Mouse (Mus musculus) megakaryocyte, embryonic 14.5 days (primary cell): ENCODE data around the gene Dab1. TPM values are rescaled to one million over a fixed set of nuclear protein-coding genes. Genes with fewer than 3 reads are reported as not detected.

ENCODE experiments used
- H3K27me3 ChIP-seq: replicated peaks from 2 replicates; pipeline ENCODE3; 2012; ENCODE audit warnings: inconsistent platforms
- H3K36me3 ChIP-seq: replicated peaks from 2 replicates; pipeline ENCODE3; 2012; ENCODE audit warnings: low read length, inconsistent platforms, mixed read lengths
- H3K4me1 ChIP-seq: 2 replicates; pipeline ENCODE4 v1.6.1; 2012; ENCODE audit warnings: inconsistent platforms
- H3K4me3 ChIP-seq: replicated peaks from 2 replicates; pipeline ENCODE3; 2012; ENCODE audit warnings: moderate library complexity, mild to moderate bottlenecking, inconsistent platforms
- H3K9me3 ChIP-seq: 2 replicates; pipeline ENCODE4 v1.6.1; 2012; ENCODE audit warnings: inconsistent platforms
- FLI1 ChIP-seq: IDR thresholded peaks from 2 replicates; pipeline ENCODE4 v1.6.1; 2012; ENCODE audit warnings: low read length, inconsistent platforms, mixed read lengths
- GATA1 ChIP-seq: IDR thresholded peaks from 3 replicates; pipeline ENCODE4 v1.6.1; 2012; ENCODE audit warnings: mixed read lengths, low read length, inconsistent platforms, borderline replicate concordance
- polyA plus RNA-seq: library from polyadenylated mRNA; stranded (reverse); fragments of >175 nt; gene quantifications from 2 replicates; pipeline ENCODE4 v1.2.3, GENCODE M21; 2012; ENCODE audit warnings: low replicate concordance; ENCODE audit not compliant: insufficient read depth

The Dab1 gene
- polyA plus RNA-seq, 1 experiment: not detected

- Histone ChIP-seq H3K4me3 (no peak overlapping the region), H3K4me1 (no peaks in the 10 kb centered on the region), H3K9me3 (peaks cover 61% of the 10 kb centered on the region), H3K27me3 (no peaks in the 10 kb centered on the region), H3K36me3 (no peaks in the 10 kb centered on the region)
- TF ChIP-seq GATA1: no peak
- TF ChIP-seq FLI1: no peak
Observed at GRCm38 (mm10) chr4:104642761-104643469, 1023.8 kb downstream of the Dab1 start.

GRCm38 (mm10) chr4:104643534-104644356 is 1024.6 kb downstream of the Dab1 start:
- H3K27me3 ChIP-seq: no peaks in the 10 kb centered on the region
- H3K36me3 ChIP-seq: no peaks in the 10 kb centered on the region
- TF ChIP-seq GATA1: no peak
- no peak for TF ChIP-seq FLI1
- no peak overlapping the region for H3K4me3 ChIP-seq
- no peaks in the 10 kb centered on the region; the same call in 1 of the 2 replicates for H3K4me1 ChIP-seq
- peaks cover 64% of the 10 kb centered on the region for H3K9me3 ChIP-seq

- Histone ChIP-seq H3K4me3 (no peak overlapping the region), H3K4me1 (no peaks in the 10 kb centered on the region; the same call in 1 of the 2 replicates), H3K9me3 (peaks cover 64% of the 10 kb centered on the region), H3K36me3 (no peaks in the 10 kb centered on the region), H3K27me3 (no peaks in the 10 kb centered on the region)
- no peak for TF ChIP-seq GATA1
- TF ChIP-seq FLI1: no peak
Observed at GRCm38 (mm10) chr4:104644357-104644630, 1025.1 kb downstream of the Dab1 start.

- Histone ChIP-seq H3K9me3 (peaks cover 60% of the 10 kb centered on the region), H3K27me3 (no peaks in the 10 kb centered on the region), H3K4me1 (no peaks in the 10 kb centered on the region; the same call in 1 of the 2 replicates), H3K36me3 (no peaks in the 10 kb centered on the region), H3K4me3 (no peak overlapping the region)
- TF ChIP-seq FLI1 (no peak), GATA1 (no peak)
Observed at GRCm38 (mm10) chr4:104644862-104645261, 1025.7 kb downstream of the Dab1 start.

DNA sequence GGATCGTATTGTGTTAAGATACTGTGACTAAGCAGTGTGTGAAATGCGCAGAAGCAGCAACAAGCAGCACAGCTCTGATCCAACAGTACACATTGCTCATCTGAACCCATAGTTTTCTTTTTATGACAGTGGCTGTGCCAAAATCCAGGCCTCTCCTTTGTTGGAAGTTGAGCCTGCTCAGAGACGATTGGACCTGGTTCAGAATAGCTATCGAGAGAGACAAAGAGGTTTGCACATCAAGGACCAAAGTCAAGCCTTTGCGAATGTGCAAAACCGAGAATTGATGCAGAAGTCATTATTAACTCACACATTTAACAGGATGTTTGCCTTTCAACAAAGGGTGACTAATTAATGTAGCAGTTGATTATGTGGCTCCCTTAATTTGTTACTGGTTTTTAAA is 1032.6 kb downstream of the Dab1 start:
- Histone ChIP-seq H3K4me3 (no peak overlapping the region), H3K9me3 (peaks cover 36% of the 10 kb centered on the region), H3K27me3 (no peaks in the 10 kb centered on the region), H3K4me1 (no peaks in the 10 kb centered on the region; the same call in 1 of the 2 replicates), H3K36me3 (no peaks in the 10 kb centered on the region)
- TF ChIP-seq FLI1 (no peak), GATA1 (no peak)

DNA sequence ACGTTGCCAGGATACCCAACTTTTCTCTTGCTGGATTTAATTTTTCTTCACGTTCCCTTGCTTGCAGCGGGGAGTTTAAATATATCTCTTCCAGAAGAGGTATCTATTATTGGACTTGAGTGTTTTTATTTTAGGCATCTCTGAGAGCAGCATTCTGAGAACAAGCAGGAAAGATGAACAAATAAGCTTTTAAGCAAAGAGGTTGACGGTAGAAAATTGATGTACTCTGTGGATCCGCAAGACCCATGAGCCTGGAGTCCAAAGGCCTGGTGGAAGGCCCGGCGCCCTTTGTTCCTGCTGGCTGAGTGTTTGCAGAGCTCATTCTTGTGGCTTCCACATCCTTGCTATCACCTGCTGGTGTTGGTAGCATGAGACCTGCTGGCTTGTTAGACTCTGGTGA is 1037.6 kb downstream of the Dab1 start:
- Histone ChIP-seq H3K4me3 (no peak overlapping the region), H3K9me3 (peaks cover 47% of the 10 kb centered on the region), H3K36me3 (no peaks in the 10 kb centered on the region), H3K27me3 (no peaks in the 10 kb centered on the region), H3K4me1 (no peaks in the 10 kb centered on the region)
- TF ChIP-seq GATA1: no peak
- TF ChIP-seq FLI1: no peak

- TF ChIP-seq GATA1 (no peak), FLI1 (no peak)
- Histone ChIP-seq H3K4me3 (no peak overlapping the region), H3K4me1 (no peaks in the 10 kb centered on the region), H3K36me3 (no peaks in the 10 kb centered on the region), H3K27me3 (no peaks in the 10 kb centered on the region), H3K9me3 (peaks cover 33% of the 10 kb centered on the region)
Observed at GRCm38 (mm10) chr4:104662841-104663614, 1043.9 kb downstream of the Dab1 start.

GRCm38 (mm10) chr4:104665553-104665952 is 1046.4 kb downstream of the Dab1 start:
- H3K9me3 ChIP-seq: peaks cover 23% of the 10 kb centered on the region
- H3K36me3 ChIP-seq: no peaks in the 10 kb centered on the region
- no peaks in the 10 kb centered on the region for H3K27me3 ChIP-seq
- H3K4me1 ChIP-seq: no peaks in the 10 kb centered on the region
- TF ChIP-seq FLI1 (no peak), GATA1 (no peak)
- H3K4me3 ChIP-seq: no peak overlapping the region

GRCm38 (mm10) chr4:104666831-104667551 is 1047.8 kb downstream of the Dab1 start:
- H3K27me3 ChIP-seq: no peaks in the 10 kb centered on the region
- peaks cover 15% of the 10 kb centered on the region for H3K9me3 ChIP-seq
- H3K36me3 ChIP-seq: no peaks in the 10 kb centered on the region
- H3K4me1 ChIP-seq: no peaks in the 10 kb centered on the region
- TF ChIP-seq FLI1: no peak
- no peak for TF ChIP-seq GATA1
- no peak overlapping the region for H3K4me3 ChIP-seq
